Mouse (Mus musculus): ENCODE measurements around the gene Neil3. TPM values are rescaled to one million over a fixed set of nuclear protein-coding genes. Genes with fewer than 3 reads are reported as not detected.

Gene Neil3
- total and polyA plus RNA-seq, 3 experiments, result 3.9 to 8.6 TPM; not detected in 1

DNA sequence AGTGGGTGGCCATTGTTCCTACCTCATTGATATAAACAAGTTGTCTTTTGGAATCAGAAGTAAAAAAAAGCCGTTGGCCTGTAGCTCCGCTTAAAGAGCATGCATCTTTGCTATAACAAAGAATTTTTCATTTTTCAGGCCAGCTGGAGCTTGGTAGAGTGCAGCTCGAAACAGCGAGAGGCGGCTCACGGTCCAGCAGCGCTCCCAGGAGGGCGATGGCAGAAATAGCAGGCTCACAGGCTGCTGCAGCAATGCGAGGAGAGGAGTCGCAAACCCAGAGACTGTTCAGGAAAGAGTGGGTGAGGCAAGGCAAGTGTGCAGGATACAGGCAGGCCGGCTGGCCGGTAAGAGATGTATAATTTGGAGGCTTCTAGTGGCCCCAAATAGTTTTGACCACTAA, 42.0 kb upstream of the Neil3 start:
- TF ChIP-seq RCOR1 (IDR thresholded peaks at IDR 0.05; ENCODE audit: low read depth, low read length) (no peak), MYC (IDR thresholded peaks at IDR 0.05; ENCODE audit: low read depth, low read length) (no peak), USF2 (IDR thresholded peaks at IDR 0.05; ENCODE audit: borderline replicate concordance in 1 of 2, insufficient read depth in 1 of 2, low read depth in 1 of 2, low read length in 2 of 2) (no peak), MAFK (IDR thresholded peaks at IDR 0.05; ENCODE audit: borderline replicate concordance, low read depth, low read length) (no peak), GATA1 (IDR thresholded peaks at IDR 0.05; ENCODE audit: low read depth, low read length) (no peak), MEF2A (IDR thresholded peaks at IDR 0.05; ENCODE audit: extremely low read depth, insufficient replicate concordance, low read depth, low read length, poor library complexity, severe bottlenecking) (no peak), EP300 (IDR thresholded peaks at IDR 0.05; ENCODE audit: low read depth in 1 of 2, low read length in 2 of 2) (no peak), MXI1 (IDR thresholded peaks at IDR 0.05; ENCODE audit: low read depth, low read length) (no peak), POLR2AphosphoS5 (IDR thresholded peaks at IDR 0.05; ENCODE audit: borderline replicate concordance, low read depth, low read length) (no peak), CHD1 (IDR thresholded peaks at IDR 0.05; ENCODE audit: low read depth, low read length) (no peak), MYB (IDR thresholded peaks at IDR 0.05; ENCODE audit: low read depth, low read length) (no peak), USF1 (IDR thresholded peaks at IDR 0.05; ENCODE audit: low read depth, low read length) (no peak), KAT2A (conservative IDR thresholded peaks at IDR 0.05; ENCODE audit: low read depth, low read length) (no peak), UBTF (IDR thresholded peaks at IDR 0.05; ENCODE audit: borderline replicate concordance, insufficient read depth, low read depth, low read length) (no peak)
- Histone ChIP-seq H3K4me3 (ENCODE audit: control insufficient read depth in 1 of 2, insufficient read depth in 1 of 2, low read depth in 2 of 2, low read length in 2 of 2) (no peak overlapping the region), H3K27me3 (ENCODE audit: control insufficient read depth in 1 of 2, insufficient read depth in 2 of 2, low read length in 2 of 2) (no peaks in the 10 kb centered on the region), H3K9ac (ENCODE audit: control insufficient read depth, low read depth, low read length, poor library complexity, severe bottlenecking) (no peak overlapping the region), H3K9me3 (replicated peaks; ENCODE audit: insufficient read depth, low read length) (no peaks in the 10 kb centered on the region), H3K79me2 (ENCODE audit: control insufficient read depth, insufficient read depth, low read length, poor library complexity) (no peaks in the 10 kb centered on the region), H3K27ac (ENCODE audit: control insufficient read depth, low read depth, low read length) (no peak overlapping the region), H3K4me1 (ENCODE audit: control insufficient read depth in 1 of 2, insufficient read depth in 2 of 2, low read length in 2 of 2) (no peaks in the 10 kb centered on the region), H3K36me3 (ENCODE audit: control insufficient read depth in 1 of 2, insufficient read depth in 2 of 2, low read length in 2 of 2) (no peaks in the 10 kb centered on the region)
- no peak for DNase-seq (ENCODE audit: low read depth, low spot score)

DNA sequence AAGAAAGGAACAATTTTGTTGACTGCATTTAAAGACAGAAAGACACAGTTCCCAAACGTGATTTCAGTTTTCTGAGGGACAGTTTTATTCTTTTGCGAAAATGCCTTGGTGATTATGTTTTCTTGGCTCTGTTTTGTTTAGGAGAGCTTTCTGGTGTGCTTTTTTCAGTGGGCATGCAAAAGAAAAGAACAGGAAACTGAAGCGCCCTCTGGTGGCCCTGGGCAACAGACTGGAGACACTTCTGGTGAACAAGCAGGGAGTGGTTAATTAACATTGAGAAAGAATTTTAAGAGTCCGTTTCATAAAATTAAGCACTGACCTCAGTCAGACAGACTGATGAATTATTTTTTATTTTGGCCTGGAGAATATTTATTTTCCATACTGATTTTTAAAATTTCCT, 25.1 kb upstream of the Neil3 start:
- Histone ChIP-seq H3K79me2 (ENCODE audit: control insufficient read depth, insufficient read depth, low read length, poor library complexity) (no peaks in the 10 kb centered on the region), H3K9ac (ENCODE audit: control insufficient read depth, low read depth, low read length, poor library complexity, severe bottlenecking) (no peak overlapping the region), H3K4me1 (ENCODE audit: control insufficient read depth in 1 of 2, insufficient read depth in 2 of 2, low read length in 2 of 2) (no peaks in the 10 kb centered on the region), H3K4me3 (ENCODE audit: control insufficient read depth in 1 of 2, insufficient read depth in 1 of 2, low read depth in 2 of 2, low read length in 2 of 2) (no peak overlapping the region), H3K9me3 (replicated peaks; ENCODE audit: insufficient read depth, low read length) (no peaks in the 10 kb centered on the region), H3K27me3 (ENCODE audit: control insufficient read depth in 1 of 2, insufficient read depth in 2 of 2, low read length in 2 of 2) (no peaks in the 10 kb centered on the region), H3K27ac (ENCODE audit: control insufficient read depth, low read depth, low read length) (no peak overlapping the region), H3K36me3 (ENCODE audit: control insufficient read depth in 1 of 2, insufficient read depth in 2 of 2, low read length in 2 of 2) (no peaks in the 10 kb centered on the region)
- no peak for TF ChIP-seq E2F4 (IDR thresholded peaks at IDR 0.05; ENCODE audit: borderline replicate concordance, low read depth, low read length)
- peak; percentile 59 for TF ChIP-seq RAD21 (IDR thresholded peaks at IDR 0.05; ENCODE audit: low read depth, low read length)
- peak; percentile 55 to 77 (median 73) for TF ChIP-seq CTCF (IDR thresholded peaks at IDR 0.05 in 2 of 3, conservative IDR thresholded peaks at IDR 0.05 in 1 of 3; ENCODE audit: control insufficient read depth in 1 of 3, insufficient read depth in 1 of 3, low read depth in 2 of 3, low read length in 3 of 3, poor library complexity in 1 of 3, severe bottlenecking in 1 of 3)
- TF ChIP-seq CHD2 (IDR thresholded peaks at IDR 0.05; ENCODE audit: low read length), result no peak
- TF ChIP-seq SMC3 (IDR thresholded peaks at IDR 0.05; ENCODE audit: low read depth, low read length), result peak; percentile 87
- TF ChIP-seq ZC3H11A (IDR thresholded peaks at IDR 0.05; ENCODE audit: low read depth, low read length), result peak; percentile 49
- DNase-seq (ENCODE audit: low read depth, low spot score), result peak; percentile 61

Data from MEL (cell line).